Mouse (Mus musculus) gastrocnemius, postnatal 36 days (tissue): Measurements from ENCODE around the gene 1700061G19Rik. TPM values are rescaled to one million over a fixed set of nuclear protein-coding genes. Genes with fewer than 3 reads are reported as not detected.
A peak's percentile ranks its signal among the peaks of the same experiment; 100 is the strongest.

Experiments
- DNase-seq, 2 experiments: peaks; one replicate each; pipeline ENCODE4 v3.0.0; 2022
- intact Hi-C: fragments of 180-260 bp; cut with DNase I; formaldehyde crosslinking; loops from one replicate; pipeline ENCODE4 v1.15.1; 2025
- long read RNA-seq, 2 experiments: library from polyadenylated mRNA; stranded (forward); transcript quantifications; one replicate each; pipeline ENCODE4 v2.0.0; 2021
- total RNA-seq, 2 experiments: library from RNA; stranded (reverse); gene quantifications; 2 replicates each; pipeline ENCODE4 v1.2.3; 2021

1700061G19Rik gene
- total RNA-seq: not detected
- long read RNA-seq, experiment 1: 0 reads
- long read RNA-seq, experiment 2: 0 reads

- DNase-seq: no peak
Measured at GRCm38 (mm10) chr17:56874936-56875651, at the start of gene 1700061G19Rik. Gene 1700061G19Rik (plus strand): TSS chr17:56875477.

DNA sequence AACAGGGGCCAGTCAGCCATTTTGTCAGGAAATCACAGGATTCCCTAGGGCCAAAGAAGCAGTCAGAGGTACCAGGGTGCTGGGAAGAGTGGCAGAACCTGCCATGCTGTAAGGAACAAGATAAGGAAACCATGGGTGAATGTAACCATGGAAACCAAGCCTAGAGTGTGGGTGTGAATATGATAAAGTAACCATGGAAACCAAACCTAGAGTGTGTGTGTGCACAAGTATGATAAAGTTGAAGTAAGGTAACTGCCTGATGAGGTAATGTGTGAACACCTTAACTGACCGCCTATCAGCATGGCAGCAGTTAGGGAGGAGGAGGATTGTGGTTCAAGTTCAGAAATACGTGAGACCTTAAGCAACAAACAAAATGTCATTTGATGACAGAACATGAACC lies 48.6 kb upstream of the 1700061G19Rik start:
- intact Hi-C loops: loop anchor here (5.0 kb wide), 1 partner anchor 231 kb away; the partner anchor contains the start of genes Crb3 and Slc25a23

More at GRCm38 (mm10) chr17:56874936-56875651, at the start of gene 1700061G19Rik:
- intact Hi-C loops: no loop called here

DNA sequence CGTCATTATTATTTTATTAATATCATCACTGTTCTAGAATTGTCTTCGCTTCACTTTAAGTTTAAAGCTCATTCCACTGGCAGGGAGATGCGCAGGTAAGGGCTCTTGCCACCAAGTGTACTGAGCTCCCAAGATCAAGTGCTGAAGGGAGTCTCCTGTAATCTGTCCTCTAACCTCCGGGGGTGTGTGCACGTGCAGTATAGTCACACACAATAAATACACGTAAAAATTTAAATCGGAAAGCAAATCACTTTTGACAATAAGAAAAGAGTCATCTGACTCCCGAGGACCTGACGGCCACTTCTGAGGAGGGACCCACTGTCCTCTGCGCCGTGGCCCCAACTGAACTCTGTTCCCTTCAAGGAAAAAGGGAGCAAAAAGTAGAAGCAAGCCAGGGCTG lies 46.1 kb upstream of the 1700061G19Rik start:
- intact Hi-C loops: loop anchor here (5.0 kb wide), 1 partner anchor 228 kb away; the partner anchor contains the start of genes Crb3 and Slc25a23
- no peak for DNase-seq

More for the DNA sequence above, 48.6 kb upstream of the 1700061G19Rik start:
- DNase-seq: no peak

GRCm38 (mm10) chr17:56829795-56830194 lies 45.5 kb upstream of the 1700061G19Rik start:
- intact Hi-C loops: loop anchor here (1.0 to 5.0 kb wide), 2 partner anchors 29 to 228 kb away; partner anchors contain the start of genes Crb3 and Slc25a23
- DNase-seq: no peak

DNA sequence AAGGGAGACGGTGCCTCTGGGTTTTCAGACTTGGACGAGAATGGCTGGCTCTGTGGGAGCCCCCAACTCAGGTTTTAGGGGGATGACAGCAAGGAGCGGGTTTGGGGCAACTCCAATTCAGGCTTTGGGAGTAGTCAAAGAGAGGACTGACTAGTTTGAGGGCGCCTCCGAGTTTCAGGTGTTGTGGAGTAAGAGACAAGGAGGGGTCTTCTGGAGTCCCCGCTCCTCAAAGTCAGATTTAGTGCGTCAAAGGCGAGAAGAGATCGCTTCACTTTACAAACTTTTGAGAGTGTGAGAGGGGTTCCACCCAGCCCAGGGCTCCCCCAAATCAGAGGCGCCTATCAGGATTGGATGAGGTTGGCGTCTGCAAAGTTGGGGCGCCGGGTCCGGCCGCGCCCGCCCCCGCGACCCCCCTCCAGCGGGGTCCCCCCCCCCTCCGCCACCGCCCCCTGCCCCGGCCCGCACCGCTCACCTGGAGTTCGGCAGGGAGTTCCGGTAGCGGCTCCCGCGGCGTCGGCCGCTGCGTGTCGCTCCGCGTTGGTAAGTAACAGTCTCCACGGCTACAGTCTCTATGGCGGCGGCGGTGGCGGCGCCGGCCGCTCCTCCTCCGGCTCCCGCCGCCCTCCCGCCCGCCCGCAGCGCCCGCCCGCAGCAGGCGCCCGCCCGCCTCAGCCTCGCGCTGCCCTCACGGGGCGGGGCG lies 44.7 kb upstream of the 1700061G19Rik start, which contains the start of gene Rfx2:
Gene Rfx2 (minus strand): TSS at position 603 of the 700 bp plus-strand sequence.
- intact Hi-C loops: loop anchor here (1.0 kb wide), 1 partner anchor 28 kb away; no protein-coding TSS in a partner anchor
- DNase-seq: no peak

GRCm38 (mm10) chr17:56831111-56831816 lies 44.0 kb upstream of the 1700061G19Rik start:
- peak; percentile 96 to 99 for DNase-seq
- intact Hi-C loops: no loop called here

DNA sequence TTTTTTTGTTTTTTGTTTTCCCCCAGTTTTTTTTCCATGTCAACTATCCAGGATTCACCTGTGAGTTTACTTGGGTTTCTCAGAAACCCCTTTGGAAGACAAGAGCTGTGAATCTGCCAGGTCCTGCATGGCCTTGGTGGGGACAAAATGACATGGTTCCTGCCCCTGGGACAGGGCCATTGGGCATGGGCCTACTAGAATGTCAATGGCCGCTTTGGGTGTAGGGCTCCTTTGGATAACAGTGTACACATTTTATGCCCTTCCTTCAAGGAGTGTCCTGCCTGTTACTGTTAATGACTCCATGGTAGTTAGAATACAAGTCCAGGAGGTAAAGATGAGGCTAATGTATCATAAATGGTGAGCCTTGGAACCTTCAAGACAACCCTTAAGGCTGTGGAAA lies 42.4 kb upstream of the 1700061G19Rik start:
- intact Hi-C loops: no loop called here
- no peak for DNase-seq

GRCm38 (mm10) chr17:56833381-56833780 lies 41.9 kb upstream of the 1700061G19Rik start:
- intact Hi-C loops: no loop called here
- DNase-seq: no peak

GRCm38 (mm10) chr17:56836336-56836735 lies 38.9 kb upstream of the 1700061G19Rik start:
- intact Hi-C loops: no loop called here
- DNase-seq: no peak

DNA sequence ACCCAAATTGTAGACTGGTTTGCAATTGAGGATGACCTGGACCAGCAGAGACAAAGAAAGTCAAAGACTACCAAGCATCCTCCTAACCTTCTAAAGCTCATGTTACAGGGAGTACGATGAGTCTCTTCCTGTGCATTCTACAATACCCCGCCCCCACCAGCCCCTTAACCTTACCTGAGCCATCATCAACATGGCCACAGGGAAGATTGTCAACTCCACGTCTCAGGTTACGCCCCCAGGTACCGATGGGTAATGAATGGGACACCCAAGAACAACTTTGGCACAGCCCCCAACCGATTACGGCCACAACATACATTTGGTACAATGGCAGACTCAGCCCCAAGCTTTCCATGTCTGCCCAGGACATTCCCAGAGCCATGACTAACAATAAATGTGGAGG lies 34.8 kb upstream of the 1700061G19Rik start:
- intact Hi-C loops: no loop called here
- DNase-seq: no peak

GRCm38 (mm10) chr17:56842173-56842572 lies 33.1 kb upstream of the 1700061G19Rik start:
- no peak for DNase-seq
- intact Hi-C loops: no loop called here

GRCm38 (mm10) chr17:56843678-56844077 lies 31.6 kb upstream of the 1700061G19Rik start:
- DNase-seq: no peak
- intact Hi-C loops: no loop called here

DNA sequence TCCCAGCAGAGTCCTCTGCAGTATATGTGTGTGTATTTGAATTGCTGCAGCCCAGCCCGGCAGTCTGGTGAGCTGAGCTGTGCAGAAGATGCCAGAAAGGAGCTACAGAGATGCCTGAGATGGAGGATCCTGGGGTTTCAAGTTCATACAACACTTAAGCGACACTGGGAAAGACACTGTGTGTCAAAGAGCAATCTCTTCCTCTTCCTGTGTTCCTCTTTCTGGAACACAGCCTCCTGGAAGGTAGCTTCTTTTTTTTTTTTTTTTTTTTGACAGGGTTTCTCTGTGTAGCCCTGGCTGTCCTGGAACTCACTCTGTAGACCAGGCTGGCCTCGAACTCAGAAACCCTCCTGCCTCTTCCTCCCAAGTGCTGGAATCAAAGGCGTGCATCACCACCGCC lies 26.5 kb upstream of the 1700061G19Rik start:
- intact Hi-C loops: no loop called here
- no peak for DNase-seq

DNA sequence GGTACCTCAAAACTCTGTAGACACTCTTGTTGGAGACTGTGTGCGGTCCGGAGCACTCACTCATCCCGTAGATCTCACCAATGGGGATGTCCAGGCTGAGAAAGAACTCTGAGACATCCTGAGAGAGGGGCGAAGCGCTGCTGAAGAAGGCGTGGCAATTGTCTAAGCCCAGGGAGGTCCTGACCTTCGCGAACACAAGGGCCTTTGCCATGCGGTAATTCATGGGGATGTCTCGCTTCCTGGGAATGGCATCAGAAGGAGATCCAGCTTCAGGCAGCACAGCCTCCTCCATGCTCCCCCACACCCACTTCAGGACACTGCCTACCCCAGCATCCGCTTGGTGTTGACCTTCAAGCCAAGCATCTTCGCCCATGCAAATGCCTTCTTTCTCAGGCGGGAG lies 25.6 kb upstream of the 1700061G19Rik start:
- intact Hi-C loops: no loop called here
- DNase-seq: no peak

- no peak for DNase-seq
- intact Hi-C loops: no loop called here
Measured at GRCm38 (mm10) chr17:56851167-56851566, 24.1 kb upstream of the 1700061G19Rik start.

GRCm38 (mm10) chr17:56855421-56855820 lies 19.9 kb upstream of the 1700061G19Rik start:
- intact Hi-C loops: no loop called here
- DNase-seq: no peak

- peak; percentile 47 to 52 for DNase-seq
- intact Hi-C loops: loop anchor here (1.0 to 2.0 kb wide), 2 partner anchors 28 to 49 kb away; no protein-coding TSS in a partner anchor
Measured at GRCm38 (mm10) chr17:56858216-56858615, 17.1 kb upstream of the 1700061G19Rik start.

DNA sequence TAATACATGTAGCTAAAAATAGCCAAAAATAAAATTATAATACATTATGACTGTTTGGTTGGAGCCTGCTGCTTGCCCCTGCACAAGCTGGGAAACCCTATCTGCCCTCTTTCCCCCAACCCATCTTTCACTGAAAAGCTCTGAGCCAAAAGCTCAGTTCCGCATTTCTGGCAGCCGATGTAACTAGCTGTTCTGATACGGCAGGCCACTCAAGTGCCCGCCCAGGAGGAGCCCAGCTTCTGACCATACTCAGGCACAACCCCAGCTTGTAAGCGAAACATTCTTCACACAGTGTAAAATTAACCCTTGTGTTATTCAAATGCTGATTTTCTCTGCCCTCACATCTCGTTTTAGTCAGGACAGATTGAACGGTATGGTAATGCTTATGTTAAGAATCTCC lies 16.4 kb upstream of the 1700061G19Rik start:
- DNase-seq: no peak
- intact Hi-C loops: loop anchor here (1.0 to 2.0 kb wide), 2 partner anchors 29 to 50 kb away; no protein-coding TSS in a partner anchor

GRCm38 (mm10) chr17:56861197-56861596 lies 14.1 kb upstream of the 1700061G19Rik start:
- intact Hi-C loops: no loop called here
- no peak for DNase-seq

- DNase-seq: no peak
- intact Hi-C loops: no loop called here
Measured at GRCm38 (mm10) chr17:56866071-56866470, 9.2 kb upstream of the 1700061G19Rik start.
